Mouse (Mus musculus): ENCODE measurements around the gene Marcksl1. TPM values are rescaled to one million over a fixed set of nuclear protein-coding genes. Genes with fewer than 3 reads are reported as not detected.
"Not testable (repeated sequence)": the region's sequence is repeated elsewhere in the genome, so short reads cannot be mapped to it uniquely, and the experiment has no call there.

Marcksl1 gene
- polyA plus RNA-seq, 1 experiment from 2014 or later = 1,836 TPM

DNA sequence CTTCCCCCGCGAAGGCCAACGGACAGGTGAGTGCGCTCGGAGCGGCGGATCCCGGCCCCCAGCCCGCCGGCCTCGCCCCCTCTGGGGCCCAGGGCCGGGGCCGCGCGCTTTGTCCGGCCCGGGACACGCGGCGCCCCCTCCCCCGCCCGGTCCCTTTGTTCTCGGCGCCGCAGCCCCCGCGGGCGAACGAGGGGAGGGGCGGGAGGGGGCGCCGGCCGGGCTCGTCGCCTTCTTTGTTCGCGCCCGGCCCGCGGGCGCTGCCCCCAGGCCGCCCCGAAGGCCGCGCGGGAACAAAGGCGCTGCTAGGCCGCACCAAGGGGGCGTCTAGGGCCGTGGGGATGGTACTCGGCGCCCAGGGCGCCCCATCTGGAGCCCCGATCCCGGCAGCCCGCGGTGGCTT lies 510 bp downstream of the Marcksl1 start:
- Histone ChIP-seq H3K4me2 (peak overlapping the region; percentile 84), H3K4me3 (replicated peaks) (peak overlapping the region; percentile 100), H3K36me3 (replicated peaks) (peaks cover 37% of the 10 kb centered on the region), H3K27me3 (no peaks in the 10 kb centered on the region), H3K27ac (peak overlapping the region; percentile 99), H3K9me3 (no peaks in the 10 kb centered on the region), H3K4me1 (peaks cover 52% of the 10 kb centered on the region), H3K9ac (peak overlapping the region; percentile 100)
- WGBS = 0% methylated on average over 33 of the region's 57 CpGs
- ATAC-seq (ENCODE audit: low FRiP score) = peak; percentile 40

DNA sequence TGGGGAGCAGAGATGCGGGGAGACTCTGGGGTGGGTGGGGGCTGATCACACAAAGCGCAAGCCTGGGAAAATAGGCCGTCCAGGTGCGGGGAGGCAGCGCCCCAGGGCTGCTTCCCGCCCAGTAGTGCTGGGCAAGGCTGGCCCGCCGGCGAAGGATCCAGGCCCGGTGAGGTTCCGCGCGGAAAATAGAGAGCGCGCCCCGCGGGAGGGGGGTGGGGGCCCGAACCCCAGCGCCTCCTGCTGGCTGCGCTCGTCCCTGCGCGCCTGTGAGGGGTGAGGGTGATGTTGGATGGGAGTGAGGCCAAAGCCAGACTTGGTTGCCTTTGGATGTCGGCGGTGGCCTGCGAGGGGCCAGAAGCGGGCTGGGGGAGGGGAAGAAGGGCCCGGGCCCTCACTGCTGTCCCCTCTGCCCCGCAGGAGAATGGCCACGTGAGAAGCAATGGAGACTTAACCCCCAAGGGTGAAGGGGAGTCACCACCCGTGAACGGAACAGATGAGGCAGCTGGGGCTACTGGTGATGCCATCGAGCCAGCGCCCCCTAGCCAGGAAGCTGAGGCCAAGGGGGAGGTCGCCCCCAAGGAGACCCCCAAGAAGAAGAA lies 1.0 kb downstream of the Marcksl1 start:
- Histone ChIP-seq H3K27me3 (no peaks in the 10 kb centered on the region), H3K36me3 (replicated peaks) (peaks cover 37% of the 10 kb centered on the region), H3K9ac (peak overlapping the region; percentile 100), H3K4me1 (peaks cover 48% of the 10 kb centered on the region), H3K4me3 (replicated peaks) (peak overlapping the region; percentile 100), H3K27ac (peak overlapping the region; percentile 99), H3K4me2 (peak overlapping the region; percentile 84), H3K9me3 (no peaks in the 10 kb centered on the region)
- peak; percentile 45 for ATAC-seq (ENCODE audit: low FRiP score)
- under 1% methylated on average over 29 of the region's 35 CpGs for WGBS

DNA sequence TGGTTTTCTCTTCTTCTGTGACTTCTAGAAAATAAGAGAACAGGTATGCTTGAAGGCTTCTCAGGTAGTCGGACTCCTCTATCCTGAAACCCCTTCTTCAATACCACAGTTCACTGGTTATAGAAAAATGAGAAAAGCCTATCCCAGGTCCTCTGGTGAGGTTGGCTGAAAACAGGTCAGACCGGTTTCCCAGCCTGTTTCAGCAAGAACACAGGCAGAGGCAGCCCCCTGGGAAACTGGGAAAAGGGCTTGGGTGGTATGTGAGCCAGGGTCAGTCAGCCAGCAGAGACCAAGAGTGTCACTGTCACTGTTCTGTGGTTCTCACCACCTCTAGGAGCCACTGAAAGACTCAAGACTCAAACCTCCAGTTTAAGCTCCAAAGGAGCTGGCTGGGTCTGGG lies 3.5 kb downstream of the Marcksl1 start:
- peak overlapping the region; percentile 21; the same call in 1 of the 2 replicates for H3K9ac ChIP-seq

DNA sequence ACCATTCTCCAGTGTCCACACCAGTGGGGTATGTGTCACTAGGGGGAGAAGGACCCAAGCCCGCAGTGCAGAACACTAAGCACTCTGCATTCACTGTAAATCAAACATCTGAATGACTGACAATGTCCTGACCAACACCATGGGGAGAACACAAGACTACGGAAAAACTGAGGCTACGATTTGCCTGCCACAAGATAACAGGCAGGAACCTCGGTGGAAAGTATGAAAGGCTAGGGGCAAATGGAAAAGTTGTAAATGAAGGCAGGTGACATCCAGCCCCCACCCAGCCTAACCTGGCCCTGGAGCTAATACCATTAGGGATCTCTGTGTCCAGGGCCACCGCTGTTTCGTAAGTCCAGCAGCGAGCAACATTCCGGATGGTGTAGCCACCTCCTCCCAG lies 5.1 kb downstream of the Marcksl1 start:
- no peaks in the 10 kb centered on the region for H3K27me3 ChIP-seq
- H3K4me2 ChIP-seq = no peak overlapping the region
- H3K36me3 ChIP-seq (replicated peaks) = peaks cover 78% of the 10 kb centered on the region
- H3K4me3 ChIP-seq (replicated peaks) = no peak overlapping the region
- peaks cover 19% of the 10 kb centered on the region for H3K4me1 ChIP-seq
- 94% methylated on average over 8 of the region's 8 CpGs for WGBS
- no peak overlapping the region for H3K27ac ChIP-seq
- H3K9me3 ChIP-seq = no peaks in the 10 kb centered on the region
- no peak overlapping the region for H3K9ac ChIP-seq
- no peak for ATAC-seq (ENCODE audit: low FRiP score)

More for the DNA sequence above, 3.5 kb downstream of the Marcksl1 start:
- Histone ChIP-seq H3K27me3 (no peaks in the 10 kb centered on the region), H3K4me2 (no peak overlapping the region), H3K4me3 (replicated peaks) (no peak overlapping the region), H3K27ac (peak overlapping the region; percentile 70; the same call in 1 of the 2 replicates), H3K4me1 (peaks cover 29% of the 10 kb centered on the region), H3K9me3 (no peaks in the 10 kb centered on the region), H3K36me3 (replicated peaks) (peaks cover 62% of the 10 kb centered on the region)
- ATAC-seq (ENCODE audit: low FRiP score) = no peak
- 49% methylated on average over 2 of the region's 2 CpGs for WGBS

DNA sequence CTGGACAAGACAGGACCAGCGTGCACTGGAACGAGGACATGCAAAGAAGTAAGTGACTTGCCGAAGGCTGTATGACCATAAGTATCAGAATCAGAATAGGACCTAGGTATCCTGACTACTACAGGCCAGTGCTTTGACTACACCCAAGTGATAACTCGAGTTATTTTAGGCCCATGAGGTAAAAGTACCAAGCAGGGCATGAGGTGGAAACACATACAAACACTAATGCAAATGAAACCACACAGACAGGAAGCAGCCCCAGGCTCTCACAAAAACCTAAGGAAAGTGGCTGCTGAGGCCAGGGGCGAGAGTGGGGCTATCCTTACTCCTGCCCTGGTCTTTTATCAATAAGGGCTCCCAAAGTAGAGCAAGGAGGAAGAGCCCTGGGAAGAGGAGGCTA lies 12.0 kb downstream of the Marcksl1 start:
- no peaks in the 10 kb centered on the region for H3K27me3 ChIP-seq
- no peak overlapping the region for H3K27ac ChIP-seq
- no peak overlapping the region for H3K4me3 ChIP-seq (replicated peaks)
- no peak overlapping the region for H3K4me2 ChIP-seq
- H3K4me1 ChIP-seq = no peaks in the 10 kb centered on the region
- WGBS = 94% methylated on average over 5 of the region's 5 CpGs
- H3K9me3 ChIP-seq = no peaks in the 10 kb centered on the region
- H3K9ac ChIP-seq = no peak overlapping the region
- no peak for ATAC-seq (ENCODE audit: low FRiP score)
- peaks cover 90% of the 10 kb centered on the region for H3K36me3 ChIP-seq (replicated peaks)

DNA sequence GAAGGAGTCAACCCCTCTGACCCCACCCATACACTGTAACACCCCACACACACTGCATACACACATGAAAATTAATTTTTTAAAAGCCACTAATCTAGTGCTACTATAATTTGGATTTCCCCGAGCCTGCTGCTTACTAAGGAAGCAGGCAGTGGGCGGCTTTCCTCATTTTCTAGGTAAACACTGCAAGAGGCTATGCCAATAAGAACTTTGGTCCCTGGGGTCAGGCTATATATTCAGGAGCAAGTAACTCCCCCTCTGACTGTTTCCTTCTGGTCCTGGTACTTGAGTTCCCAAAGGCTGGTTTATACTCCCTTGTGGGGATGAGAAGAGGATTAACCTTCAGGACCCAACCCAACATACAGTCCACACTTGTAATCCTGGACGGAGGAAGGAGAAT lies 12.5 kb downstream of the Marcksl1 start:
- Histone ChIP-seq H3K27me3 (no peaks in the 10 kb centered on the region), H3K27ac (no peak overlapping the region), H3K36me3 (replicated peaks) (peaks cover 90% of the 10 kb centered on the region), H3K4me3 (replicated peaks) (no peak overlapping the region), H3K9me3 (no peaks in the 10 kb centered on the region), H3K4me1 (no peaks in the 10 kb centered on the region), H3K9ac (no peak overlapping the region), H3K4me2 (no peak overlapping the region)
- 93% methylated on average over 3 of the region's 3 CpGs for WGBS
- no peak for ATAC-seq (ENCODE audit: low FRiP score)

DNA sequence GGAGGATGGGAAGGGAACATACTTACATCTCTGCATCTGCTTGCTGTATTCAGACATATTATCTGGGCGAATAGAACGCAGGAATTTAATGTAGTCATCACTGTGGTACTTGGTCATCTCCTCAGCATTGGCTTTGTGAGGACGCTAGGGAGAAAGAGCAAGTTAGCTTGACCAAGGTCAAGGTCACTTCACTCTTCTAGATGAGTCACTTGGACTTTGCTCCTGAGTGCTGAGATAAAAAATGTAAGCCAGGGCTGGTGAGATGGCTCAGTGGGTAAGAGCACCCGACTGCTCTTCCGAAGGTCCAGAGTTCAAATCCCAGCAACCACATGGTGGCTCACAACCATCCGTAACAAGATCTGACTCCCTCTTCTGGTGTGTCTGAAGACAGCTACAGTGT lies 15.5 kb downstream of the Marcksl1 start:
- not testable (repeated sequence) for H3K9me3 ChIP-seq; H3K27me3 ChIP-seq; H3K4me1 ChIP-seq; H3K27ac ChIP-seq; H3K4me3 ChIP-seq (replicated peaks); H3K4me2 ChIP-seq; ATAC-seq (ENCODE audit: low FRiP score); H3K9ac ChIP-seq
- H3K36me3 ChIP-seq (replicated peaks) = peaks cover 86% of the 10 kb centered on the region
- WGBS = 92% methylated on average over 6 of the region's 6 CpGs

DNA sequence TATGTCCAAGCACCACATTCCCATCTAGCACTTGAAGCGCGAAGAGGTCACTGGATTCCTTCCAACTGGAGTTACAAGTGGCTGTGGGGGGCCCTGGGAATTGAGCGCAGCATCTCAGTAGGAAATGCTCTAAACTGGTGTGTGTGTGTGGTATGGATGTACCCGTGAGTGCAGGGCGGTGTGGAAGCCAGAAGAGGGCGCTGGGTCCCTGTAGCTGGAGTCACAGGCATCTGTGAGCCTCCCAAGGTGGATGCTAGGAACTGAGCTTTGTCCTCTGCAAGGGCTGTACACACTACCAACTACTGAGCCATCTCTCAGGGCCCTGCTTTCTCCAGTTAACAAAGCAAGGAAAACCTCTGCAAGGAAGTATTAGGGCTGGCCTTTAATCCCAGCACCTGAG lies 26.6 kb downstream of the Marcksl1 start:
- 91% methylated on average over 6 of the region's 6 CpGs for WGBS
- Histone ChIP-seq H3K36me3 (replicated peaks) (peaks cover 41% of the 10 kb centered on the region), H3K9ac (no peak overlapping the region), H3K27ac (no peak overlapping the region), H3K27me3 (no peaks in the 10 kb centered on the region), H3K4me1 (peaks cover 22% of the 10 kb centered on the region), H3K9me3 (no peaks in the 10 kb centered on the region), H3K4me3 (replicated peaks) (no peak overlapping the region), H3K4me2 (no peak overlapping the region)
- no peak for ATAC-seq (ENCODE audit: low FRiP score)

DNA sequence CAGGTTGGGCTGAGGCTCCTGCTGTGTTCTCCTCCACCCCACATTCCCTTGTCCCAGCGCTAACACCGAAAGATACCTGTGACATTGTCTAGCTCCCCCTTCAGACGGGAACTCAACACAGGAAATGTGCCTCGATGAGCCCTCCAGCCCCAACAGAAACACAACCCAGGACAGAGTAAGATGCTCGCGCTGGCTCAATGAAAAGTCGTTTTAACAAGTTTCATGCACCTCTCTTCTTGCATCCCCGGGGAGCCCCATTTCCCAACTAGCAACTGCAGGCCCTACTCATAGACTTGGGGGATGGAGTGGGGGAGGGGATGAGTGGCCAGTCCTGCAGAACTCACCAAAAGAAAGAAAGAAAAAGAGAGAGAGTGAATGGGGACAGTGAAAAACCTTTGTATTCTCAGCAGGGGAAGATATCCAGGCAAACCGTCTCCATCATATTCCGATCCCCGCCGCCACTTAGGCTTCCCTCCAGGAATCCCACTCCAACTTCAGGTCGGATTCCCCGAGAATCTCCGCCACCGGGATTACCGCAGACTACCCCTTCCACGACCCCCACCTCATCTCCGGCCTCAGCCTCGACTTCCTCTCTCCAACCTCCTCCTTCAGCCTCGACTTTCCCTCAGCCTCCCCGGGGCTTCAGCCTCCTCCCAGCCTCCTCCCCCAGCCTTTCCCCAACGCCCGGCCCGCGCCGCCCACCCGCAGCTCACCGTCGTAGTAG lies 28.6 kb downstream of the Marcksl1 start:
- under 1% methylated on average over 30 of the region's 30 CpGs for WGBS
- peak; percentile 25; the same call in 1 of the 2 replicates for ATAC-seq (ENCODE audit: low FRiP score)

DNA sequence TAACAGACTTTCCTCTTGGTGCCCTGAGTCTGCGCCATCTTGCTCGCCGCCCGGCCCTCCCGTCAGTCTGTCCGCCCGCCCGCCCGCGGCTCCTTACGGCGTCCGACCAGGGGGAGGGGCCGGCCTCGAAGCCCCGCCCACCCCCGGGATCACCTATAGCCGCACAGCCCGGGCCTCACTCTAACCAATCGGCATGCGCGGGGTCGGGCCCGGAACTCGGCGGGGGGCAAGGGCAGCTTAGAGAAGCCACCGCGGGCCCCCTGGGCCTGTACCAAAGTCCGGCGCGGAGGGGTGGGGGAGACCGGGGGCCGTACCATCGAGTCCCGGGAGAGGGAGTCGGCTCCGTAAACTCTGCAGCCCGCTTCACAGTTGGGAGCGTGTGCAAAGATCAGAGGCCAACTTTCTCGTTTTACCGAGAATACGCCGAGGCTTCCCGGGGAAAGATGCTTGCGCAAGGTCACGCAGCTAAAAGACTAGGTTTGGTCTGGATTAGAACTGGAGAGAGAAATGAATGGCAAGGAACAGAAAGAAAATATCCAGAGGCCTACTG lies 29.3 kb downstream of the Marcksl1 start, which contains the start of gene Hdac1:
Gene Hdac1 (minus strand): TSS at position 122 of the 550 bp plus-strand sequence.
- H3K27ac ChIP-seq = peak within 1 kb of the TSS; percentile 88
- H3K4me2 ChIP-seq = peak within 1 kb of the TSS; percentile 85
- no peaks in the 10 kb centered on the region for H3K9me3 ChIP-seq
- H3K4me3 ChIP-seq (replicated peaks) = peak within 1 kb of the TSS; percentile 77
- peaks cover 19% of the 10 kb centered on the region for H3K36me3 ChIP-seq (replicated peaks)
- peak within 1 kb of the TSS; percentile 83 for H3K9ac ChIP-seq
- peaks cover 22% of the 10 kb centered on the region for H3K4me1 ChIP-seq
- WGBS = under 1% methylated on average over 45 of the region's 46 CpGs
- peak; percentile 100 for ATAC-seq (ENCODE audit: low FRiP score)
- no peaks in the 10 kb centered on the region for H3K27me3 ChIP-seq

More for the DNA sequence above, 28.6 kb downstream of the Marcksl1 start:
- peaks cover 22% of the 10 kb centered on the region for H3K4me1 ChIP-seq
- peak overlapping the region; percentile 83 for H3K9ac ChIP-seq
- H3K4me2 ChIP-seq = peak overlapping the region; percentile 85
- H3K27ac ChIP-seq = peak overlapping the region; percentile 88
- H3K4me3 ChIP-seq (replicated peaks) = peak overlapping the region; percentile 77
- H3K27me3 ChIP-seq = no peaks in the 10 kb centered on the region
- H3K36me3 ChIP-seq (replicated peaks) = peaks cover 25% of the 10 kb centered on the region
- no peaks in the 10 kb centered on the region for H3K9me3 ChIP-seq

DNA sequence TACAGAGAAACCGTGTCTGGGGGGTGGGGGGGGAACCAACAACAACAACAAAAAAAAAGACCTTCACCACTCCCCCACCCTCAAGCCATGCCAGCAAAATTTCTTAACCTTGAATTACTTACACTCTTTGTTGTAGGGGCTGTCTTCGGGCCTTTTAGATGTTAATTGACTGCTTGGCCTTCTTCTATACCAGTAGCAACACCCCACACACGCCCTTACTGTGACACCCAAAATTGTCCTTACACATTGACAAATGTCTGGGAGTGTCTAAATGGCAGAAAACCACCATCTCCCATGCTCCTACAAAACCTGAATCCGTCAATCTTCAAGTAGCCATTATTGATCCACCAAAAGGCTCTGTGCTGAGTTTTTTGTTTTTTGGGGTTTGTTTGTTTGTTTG lies 30.7 kb downstream of the Marcksl1 start:
- peaks cover 9% of the 10 kb centered on the region for H3K36me3 ChIP-seq (replicated peaks)
- no peak overlapping the region for H3K4me2 ChIP-seq
- no peaks in the 10 kb centered on the region for H3K27me3 ChIP-seq
- H3K4me1 ChIP-seq = peaks cover 22% of the 10 kb centered on the region
- ATAC-seq (ENCODE audit: low FRiP score) = no peak
- H3K9ac ChIP-seq = no peak overlapping the region
- H3K27ac ChIP-seq = no peak overlapping the region
- H3K4me3 ChIP-seq (replicated peaks) = no peak overlapping the region
- 88% methylated on average over 4 of the region's 4 CpGs for WGBS
- H3K9me3 ChIP-seq = no peaks in the 10 kb centered on the region

DNA sequence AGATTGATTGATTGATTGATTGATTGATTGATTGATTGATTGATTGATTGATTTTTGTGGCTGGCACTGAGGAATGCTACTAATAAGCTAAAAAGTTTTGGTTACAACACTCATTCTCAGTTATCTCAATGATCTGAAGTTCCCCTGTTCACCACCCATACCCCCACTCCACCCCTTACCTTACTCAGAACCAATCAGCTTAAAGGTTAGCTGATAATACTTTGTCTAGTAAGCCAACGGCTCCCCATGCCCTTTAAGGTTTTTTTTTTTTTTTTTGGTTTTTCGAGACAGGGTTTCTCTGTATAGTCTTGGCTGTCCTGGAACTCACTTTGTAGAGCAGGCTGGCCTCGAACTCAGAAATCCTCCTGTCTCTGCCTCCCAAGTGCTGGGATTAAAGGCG lies 34.2 kb downstream of the Marcksl1 start:
- not testable (repeated sequence) for H3K27me3 ChIP-seq; H3K9me3 ChIP-seq; H3K27ac ChIP-seq; H3K4me1 ChIP-seq; H3K9ac ChIP-seq; ATAC-seq (ENCODE audit: low FRiP score); H3K4me2 ChIP-seq; H3K4me3 ChIP-seq (replicated peaks); H3K36me3 ChIP-seq (replicated peaks)
- 88% methylated on average over 4 of the region's 4 CpGs for WGBS
